Mouse (Mus musculus) liver, adult 2 months (tissue): ENCODE data around the gene Ang2. TPM values are rescaled to one million over a fixed set of nuclear protein-coding genes. Genes with fewer than 3 reads are reported as not detected.

ENCODE experiments used
- DNase-seq: peaks from one replicate; pipeline ENCODE4 v3.0.0-alpha.2; 2011; ENCODE audit warnings: low read depth, low spot score; ENCODE audit errors: extremely low read depth
- H3K27ac ChIP-seq: fragments of 200-500 bp; replicated peaks from 2 replicates; pipeline ENCODE4 v1.5.1; 2012; ENCODE audit warnings: low read depth, mild to moderate bottlenecking, control low read depth, inconsistent platforms, low read length; ENCODE audit not compliant: insufficient read depth
- H3K27me3 ChIP-seq: fragments of 200-500 bp; 2 replicates; pipeline ENCODE4 v1.6.1; 2012; ENCODE audit warnings: mild to moderate bottlenecking, moderate library complexity, low read length, inconsistent platforms; ENCODE audit not compliant: control insufficient read depth, insufficient read depth
- H3K36me3 ChIP-seq: fragments of 200-500 bp; 2 replicates; pipeline ENCODE4 v1.6.1; 2012; ENCODE audit warnings: low read length, inconsistent platforms; ENCODE audit not compliant: control insufficient read depth, insufficient read depth
- H3K4me1 ChIP-seq: fragments of 200-500 bp; 2 replicates; pipeline ENCODE4 v1.6.1; 2011; ENCODE audit warnings: low read length; ENCODE audit not compliant: control insufficient read depth, insufficient read depth
- H3K4me3 ChIP-seq: fragments of 200-500 bp; 2 replicates; pipeline ENCODE4 v1.5.1; 2011; ENCODE audit warnings: low read depth, mild to moderate bottlenecking, control low read depth, low read length, moderate library complexity; ENCODE audit not compliant: insufficient read depth
- H3K79me2 ChIP-seq: fragments of 200-500 bp; 2 replicates; pipeline ENCODE4 v1.6.1; 2012; ENCODE audit warnings: inconsistent platforms, mild to moderate bottlenecking, low read length, moderate library complexity; ENCODE audit not compliant: control insufficient read depth, insufficient read depth
- H3K9ac ChIP-seq: fragments of 200-500 bp; 2 replicates; pipeline ENCODE4 v1.6.1; 2012; ENCODE audit warnings: low read depth, mild to moderate bottlenecking, control low read depth, inconsistent platforms, low read length
- CTCF ChIP-seq: fragments of 200-500 bp; IDR thresholded peaks from 2 replicates; pipeline ENCODE4 v1.5.1; 2011; ENCODE audit warnings: low read depth, low read length, control low read depth
- POLR2A ChIP-seq: fragments of 200-500 bp; IDR thresholded peaks from 2 replicates; pipeline ENCODE4 v1.6.1; 2011; ENCODE audit warnings: low read length, control low read depth; ENCODE audit not compliant: insufficient read depth; ENCODE audit errors: extremely low read depth
- WGBS: fragments of 180-500 bp; shearing (Covaris S2); methylation state at CpG from one replicate; pipeline ENCODE4 v1.1.7; 2018; 5-methylcytosine and 5-hydroxymethylcytosine counted together
- polyA plus RNA-seq: library from polyadenylated mRNA; depleted of rRNA; stranded (reverse); fragments of >200 nt; gene quantifications from 2 replicates; pipeline ENCODE4 v1.2.3, GENCODE M21; 2012; rRNA removed
- total RNA-seq: library from RNA; depleted of rRNA; stranded (reverse); fragments of >200 nt; gene quantifications from 2 replicates; pipeline ENCODE4 v1.2.3, GENCODE M21; 2014; rRNA removed

The Ang2 gene
- total and polyA plus RNA-seq, 2 experiments, result not detected

DNA sequence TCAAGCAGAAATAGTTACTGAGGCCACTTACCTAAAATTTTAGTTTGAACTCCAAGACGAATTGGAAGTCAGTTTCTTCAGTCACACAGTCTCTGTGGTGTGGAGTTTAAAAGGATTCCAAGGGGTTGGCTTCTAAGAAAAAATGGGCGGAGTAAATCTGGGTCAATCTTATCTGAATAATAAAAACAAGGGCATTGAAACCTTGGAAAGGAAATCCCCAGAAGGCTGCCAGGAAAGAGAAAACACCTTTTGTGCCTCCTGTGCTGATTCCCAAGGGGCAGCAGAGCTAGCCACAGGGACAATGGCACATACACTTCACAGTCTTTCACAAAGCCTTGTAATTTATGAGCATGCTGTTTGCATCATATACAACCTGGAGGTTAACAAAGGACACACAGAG is 52.3 kb downstream of the Ang2 start, which contains the start of gene Rnase1:
TSS of gene Rnase1 (minus strand) at position 101 of the 400 bp plus-strand sequence.
- H3K4me1 ChIP-seq, result no peaks in the 10 kb centered on the region
- no peak for DNase-seq
- no peaks in the 10 kb centered on the region for H3K36me3 ChIP-seq
- 83% methylated on average over 2 of the region's 2 CpGs for WGBS
- no peak within 1 kb of the TSS for H3K9ac ChIP-seq
- no peaks in the 10 kb centered on the region for H3K79me2 ChIP-seq
- no peak within 1 kb of the TSS for H3K4me3 ChIP-seq
- TF ChIP-seq CTCF, result no peak
- TF ChIP-seq POLR2A, result no peak
- H3K27me3 ChIP-seq, result no peaks in the 10 kb centered on the region
- H3K27ac ChIP-seq, result no peak within 1 kb of the TSS

GRCm38 (mm10) chr14:51145521-51145920 is 53.4 kb downstream of the Ang2 start:
- H3K4me1 ChIP-seq, result no peaks in the 10 kb centered on the region
- WGBS, result 83% methylated on average over 6 of the region's 6 CpGs
- H3K27ac ChIP-seq, result no peak overlapping the region
- H3K4me3 ChIP-seq, result no peak overlapping the region
- no peak for TF ChIP-seq POLR2A
- no peak for DNase-seq
- H3K79me2 ChIP-seq, result no peaks in the 10 kb centered on the region
- no peaks in the 10 kb centered on the region for H3K36me3 ChIP-seq
- H3K27me3 ChIP-seq, result no peaks in the 10 kb centered on the region
- H3K9ac ChIP-seq, result no peak overlapping the region

Other genes with a start within 250 kb of the Ang2 start
- gene Pnp2, start 243.2 kb downstream of the Ang2 start, total RNA-seq, result 0.81 and 1.1 TPM in 2 replicates
- 0.16 TPM in 1 of 2 replicates, not detected in the other for gene Pnp2, start 243.2 kb downstream of the Ang2 start, polyA plus RNA-seq
- 0.09 TPM in 1 of 2 replicates, not detected in the other for gene Rnase10, start 191.4 kb downstream of the Ang2 start, total RNA-seq
- 0.09 and 0.11 TPM in 2 replicates for gene Rnase10, start 191.4 kb downstream of the Ang2 start, polyA plus RNA-seq
- not detected in 2 replicates for gene Rnase9, start 157.3 kb downstream of the Ang2 start, total RNA-seq
- gene Rnase9, start 157.3 kb downstream of the Ang2 start, polyA plus RNA-seq, result not detected in 2 replicates
- not detected in 2 replicates for gene Rnase11, start 149.0 kb downstream of the Ang2 start, total RNA-seq
- not detected in 2 replicates for gene Rnase11, start 149.0 kb downstream of the Ang2 start, polyA plus RNA-seq
- gene Rnase12, start 141.5 kb downstream of the Ang2 start, total RNA-seq, result 0.27 TPM in 1 of 2 replicates, not detected in the other
- not detected in 2 replicates for gene Rnase12, start 141.5 kb downstream of the Ang2 start, polyA plus RNA-seq
- gene Olfr750, start 124.7 kb downstream of the Ang2 start, total RNA-seq, result not detected in 2 replicates
- gene Olfr750, start 124.7 kb downstream of the Ang2 start, polyA plus RNA-seq, result not detected in 2 replicates
- 1,910 and 2,134 TPM in 2 replicates for gene Rnase4, start 108.1 kb downstream of the Ang2 start, total RNA-seq
- 1,816 and 2,115 TPM in 2 replicates for gene Rnase4, start 108.1 kb downstream of the Ang2 start, polyA plus RNA-seq
- 224 and 249 TPM in 2 replicates for gene Ang, start 108.0 kb downstream of the Ang2 start, total RNA-seq
- 541 and 671 TPM in 2 replicates for gene Ang, start 108.0 kb downstream of the Ang2 start, polyA plus RNA-seq
- gene Eddm3b, start 84.7 kb downstream of the Ang2 start, total RNA-seq, result not detected in 2 replicates
- not detected in 2 replicates for gene Eddm3b, start 84.7 kb downstream of the Ang2 start, polyA plus RNA-seq
- gene Rnase6, start 75.2 kb downstream of the Ang2 start, total RNA-seq, result 1.1 and 1.2 TPM in 2 replicates
- 0.57 and 1.0 TPM in 2 replicates for gene Rnase6, start 75.2 kb downstream of the Ang2 start, polyA plus RNA-seq
- 7.4 and 28.5 TPM in 2 replicates for gene Rnase1, start 52.4 kb downstream of the Ang2 start, total RNA-seq
- 0.09 TPM in 2 replicates for gene Rnase1, start 52.4 kb downstream of the Ang2 start, polyA plus RNA-seq
- gene Rnase2b, start 36.9 kb downstream of the Ang2 start, total RNA-seq, result not detected in 2 replicates
- gene Rnase2b, start 36.9 kb downstream of the Ang2 start, polyA plus RNA-seq, result not detected in 2 replicates
- gene Ear14, start 4.2 kb upstream of the Ang2 start, total RNA-seq, result not detected in 2 replicates
- gene Ear14, start 4.2 kb upstream of the Ang2 start, polyA plus RNA-seq, result not detected in 2 replicates
- gene Rnase2a, start 57.0 kb upstream of the Ang2 start, total RNA-seq, result not detected in 2 replicates
- not detected in 2 replicates for gene Rnase2a, start 57.0 kb upstream of the Ang2 start, polyA plus RNA-seq
- gene Gm7247, start 162.6 kb upstream of the Ang2 start, total RNA-seq, result not detected in 2 replicates
- not detected in 2 replicates for gene Gm7247, start 162.6 kb upstream of the Ang2 start, polyA plus RNA-seq
- not detected in 2 replicates for gene Vmn2r88, start 211.7 kb upstream of the Ang2 start, total RNA-seq
- gene Vmn2r88, start 211.7 kb upstream of the Ang2 start, polyA plus RNA-seq, result not detected in 2 replicates